Mouse (Mus musculus): ENCODE data around the gene Krtap5-4. TPM values are rescaled to one million over a fixed set of nuclear protein-coding genes. Genes with fewer than 3 reads are reported as not detected.
"Not testable (repeated sequence)": the region's sequence is repeated elsewhere in the genome, so short reads cannot be mapped to it uniquely, and the experiment has no call there.

Krtap5-4 gene
- total RNA-seq, 2 experiments from 2014 or later, result not detected

DNA sequence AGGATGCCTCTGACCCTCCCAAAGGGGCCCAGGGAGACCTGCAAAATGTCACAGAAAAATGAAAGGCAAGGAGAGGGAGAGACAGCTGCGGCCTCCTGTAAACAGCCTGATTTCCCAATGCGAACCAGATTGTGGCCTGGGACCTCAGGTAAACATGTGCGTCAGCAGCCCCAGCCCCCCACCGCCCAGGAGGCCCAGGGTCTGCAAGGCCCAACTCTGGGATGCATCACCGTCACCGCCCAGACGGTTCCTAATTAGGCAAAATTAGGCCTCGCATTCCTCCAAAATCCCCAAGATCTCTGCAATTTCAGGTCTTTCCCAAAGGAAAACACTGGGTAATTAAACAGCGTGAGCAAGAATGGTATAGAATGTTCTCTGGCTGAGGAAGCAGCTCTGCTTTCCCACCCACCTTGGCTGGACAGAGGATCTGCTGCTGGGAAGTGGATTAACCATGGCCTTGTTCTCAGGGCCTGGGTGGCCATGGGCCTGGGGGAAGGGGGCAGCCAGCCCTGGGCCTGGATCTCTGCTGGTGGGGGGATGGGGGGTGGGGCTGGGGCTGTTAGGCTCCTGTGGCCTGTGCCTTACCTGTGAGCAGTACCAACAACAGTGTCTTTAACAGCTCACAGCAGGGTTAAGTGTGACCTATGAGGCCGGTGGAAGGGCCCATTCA lies 18.4 kb downstream of the Krtap5-4 start:
- DNase-seq (ENCODE audit: low spot score in 2 of 2), result not testable (repeated sequence)

DNA sequence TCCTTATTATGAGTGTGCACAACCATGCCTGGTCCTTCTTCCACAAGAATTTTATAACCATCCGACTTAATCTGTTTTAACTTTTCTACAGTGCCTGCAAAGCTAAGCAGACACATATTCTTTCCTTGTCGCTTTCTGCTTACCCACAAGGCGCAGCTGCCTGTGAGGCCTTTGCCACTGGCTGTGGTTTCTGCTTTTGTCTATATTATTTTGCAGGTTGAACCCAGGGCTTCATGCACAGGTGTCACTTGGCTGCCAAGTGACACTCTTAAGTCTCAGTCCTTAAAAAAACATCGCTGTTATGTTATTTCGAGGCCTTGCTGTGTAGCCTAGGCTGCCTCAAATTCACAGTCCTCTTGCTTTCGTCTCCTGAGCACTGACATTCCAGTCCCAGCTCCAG lies 19.3 kb downstream of the Krtap5-4 start:
- DNase-seq (ENCODE audit: low spot score in 2 of 2), result no peak

DNA sequence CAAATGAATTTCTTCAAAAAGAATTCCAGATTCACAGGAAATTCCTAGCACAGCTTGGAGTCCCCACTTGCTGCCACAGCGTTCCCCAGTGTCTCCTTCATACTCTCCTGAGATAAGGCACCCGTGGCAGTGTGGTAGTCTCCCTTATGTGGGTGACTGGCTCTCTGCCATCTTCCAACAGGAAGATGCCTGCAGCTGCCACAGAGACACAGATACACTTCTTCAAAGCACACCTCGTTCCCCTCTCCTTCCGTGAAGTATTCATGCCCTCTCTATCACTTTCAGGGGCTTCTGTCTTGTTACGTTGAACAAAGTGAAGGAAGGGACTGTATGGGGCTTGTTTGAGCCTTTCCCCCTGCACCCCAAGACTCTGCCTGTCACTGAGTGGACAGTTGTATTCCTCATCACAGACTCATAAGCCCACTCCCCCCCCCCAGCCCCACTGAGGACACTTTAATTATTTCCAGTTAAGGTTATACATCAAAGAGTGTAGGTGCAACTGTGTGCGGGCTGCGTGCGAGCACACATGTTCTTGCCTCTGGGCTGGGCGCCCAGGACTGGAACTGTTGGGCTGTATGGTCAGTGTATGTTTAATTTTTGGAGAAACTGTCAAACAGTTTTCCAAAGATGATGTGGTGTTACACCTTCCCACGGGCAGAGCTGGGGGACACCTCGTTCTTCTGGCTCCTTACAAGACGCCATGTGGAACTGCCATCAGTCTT lies 20.2 kb downstream of the Krtap5-4 start:
- DNase-seq (ENCODE audit: low spot score in 2 of 2), result no peak

DNA sequence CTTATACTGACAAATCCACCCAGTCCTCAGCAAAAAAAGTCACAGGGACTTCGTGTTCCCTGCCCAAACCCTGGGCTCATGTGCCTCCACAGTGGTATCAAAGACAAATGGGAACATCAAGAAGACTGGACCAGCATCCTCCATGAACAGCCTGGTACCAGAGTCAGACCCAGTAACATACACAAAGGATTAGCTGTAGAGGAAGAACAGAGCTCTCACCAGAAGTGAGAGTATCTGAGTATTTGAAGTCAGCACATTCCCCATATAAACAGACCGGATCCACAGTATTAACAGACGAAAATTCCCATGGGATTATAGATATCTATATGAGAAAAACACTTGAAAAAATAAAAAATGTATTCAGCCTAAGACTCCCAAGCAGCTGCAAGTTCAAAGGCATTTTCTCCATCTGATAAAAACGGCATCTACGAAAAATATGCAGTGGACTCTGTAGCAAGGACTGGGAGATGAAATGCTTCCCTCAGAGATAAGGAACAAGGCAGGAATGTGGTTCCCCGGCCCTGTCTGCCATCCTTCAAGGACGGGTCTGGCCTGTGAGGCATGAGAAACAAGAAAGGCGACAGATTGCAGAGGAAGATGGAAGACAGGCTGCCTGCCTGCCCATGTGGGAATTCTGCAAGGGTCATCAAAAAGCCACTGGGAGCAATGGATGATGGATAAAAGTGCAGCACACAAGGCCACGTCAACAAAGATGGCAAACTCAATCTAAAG lies 23.5 kb downstream of the Krtap5-4 start:
- no peak for DNase-seq (ENCODE audit: low spot score in 2 of 2)

DNA sequence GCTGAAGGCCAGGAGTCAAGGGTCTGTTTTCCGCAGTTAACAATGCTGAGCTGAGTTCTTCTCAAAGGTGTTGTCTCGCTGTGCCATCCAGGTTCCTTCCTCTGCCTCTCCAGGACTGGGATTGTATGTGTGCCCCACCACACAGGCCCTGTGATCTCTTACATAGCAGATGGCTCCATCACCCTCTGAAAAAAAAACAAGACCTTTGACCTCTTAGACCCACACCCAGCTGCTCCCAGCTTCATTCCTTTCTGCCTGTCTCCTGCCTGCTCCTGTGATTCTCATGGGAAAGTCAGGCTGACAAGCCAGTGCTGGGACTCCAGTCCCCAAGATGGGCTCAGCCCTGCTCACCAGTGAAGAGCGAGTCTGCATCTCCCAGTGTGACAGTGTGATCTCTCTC lies 25.2 kb downstream of the Krtap5-4 start:
- no peak for DNase-seq (ENCODE audit: low spot score in 2 of 2)

DNA sequence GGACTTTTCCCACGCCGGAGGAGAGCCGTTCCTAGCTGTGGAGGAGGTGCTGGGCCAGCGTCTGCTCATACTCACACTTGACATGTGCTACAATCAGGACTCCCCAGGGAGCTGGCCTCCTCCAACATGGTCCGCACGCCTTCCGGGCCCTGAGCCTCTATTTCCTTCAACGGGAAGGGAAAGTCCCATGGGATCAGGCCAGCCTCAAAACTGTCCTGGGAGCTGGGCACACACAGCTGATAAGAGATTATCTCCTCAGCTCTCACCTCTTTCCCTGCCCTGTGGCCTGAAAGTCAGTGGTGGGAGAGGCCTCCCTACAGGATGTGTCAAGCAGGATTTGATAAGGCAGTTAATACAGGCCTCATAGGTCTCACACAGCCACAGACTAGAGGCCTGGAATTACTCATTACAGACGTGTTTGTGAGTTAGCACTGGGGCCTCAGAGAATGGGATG lies 26.9 kb downstream of the Krtap5-4 start:
- no peak for DNase-seq (ENCODE audit: low spot score in 2 of 2)

DNA sequence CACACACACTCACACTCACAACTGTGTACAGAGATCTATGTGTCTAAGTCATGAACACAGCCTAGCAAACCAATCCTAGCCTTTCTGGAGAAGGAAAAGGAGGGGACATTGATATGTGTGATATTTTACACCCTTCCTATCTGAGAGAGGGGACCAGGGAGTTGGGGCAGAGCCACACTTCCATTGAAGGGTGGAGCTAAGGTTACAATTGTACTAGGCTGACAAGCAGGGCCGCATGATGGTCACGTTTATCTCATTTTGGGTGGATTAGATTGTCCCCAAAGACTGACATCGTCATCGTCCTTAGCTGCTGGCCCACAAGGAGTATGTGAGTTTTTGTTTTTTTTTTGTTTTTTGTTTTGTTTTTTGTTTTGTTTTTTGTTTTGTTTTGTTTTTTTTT lies 27.9 kb downstream of the Krtap5-4 start:
- no peak for DNase-seq (ENCODE audit: low spot score in 2 of 2)

DNA sequence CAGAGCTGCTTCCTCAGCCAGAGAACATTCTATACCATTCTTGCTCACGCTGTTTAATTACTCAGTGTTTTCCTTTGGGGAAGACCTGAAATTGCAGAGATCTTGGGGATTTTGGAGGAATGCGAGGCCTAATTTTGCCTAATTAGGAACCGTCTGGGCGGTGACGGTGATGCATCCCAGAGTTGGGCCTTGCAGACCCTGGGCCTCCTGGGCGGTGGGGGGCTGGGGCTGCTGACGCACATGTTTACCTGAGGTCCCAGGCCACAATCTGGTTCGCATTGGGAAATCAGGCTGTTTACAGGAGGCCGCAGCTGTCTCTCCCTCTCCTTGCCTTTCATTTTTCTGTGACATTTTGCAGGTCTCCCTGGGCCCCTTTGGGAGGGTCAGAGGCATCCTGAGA lies 29.4 kb downstream of the Krtap5-4 start:
- DNase-seq (ENCODE audit: low spot score in 2 of 2), result not testable (repeated sequence)

DNA sequence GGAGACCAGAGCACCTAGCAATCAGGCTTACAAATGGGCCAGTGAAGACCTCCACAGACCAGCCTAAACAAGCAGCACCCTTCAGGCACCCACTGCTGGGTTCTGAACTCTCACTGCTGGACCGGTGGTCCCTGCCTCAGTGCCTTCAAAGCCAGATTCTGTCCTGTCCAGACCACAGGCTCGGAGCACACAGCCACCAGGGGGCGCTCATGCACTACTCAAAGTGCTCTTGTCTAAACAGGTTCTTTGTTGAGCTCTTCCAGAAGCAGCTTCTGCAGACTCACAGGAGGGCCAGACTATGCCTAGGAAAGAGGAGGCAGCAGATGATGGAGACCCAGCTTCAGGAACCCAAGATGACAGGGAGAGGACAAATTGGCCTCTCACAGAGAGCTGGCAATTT lies 30.9 kb downstream of the Krtap5-4 start:
- DNase-seq (ENCODE audit: low spot score in 2 of 2), result peak; percentile 88 to 94

DNA sequence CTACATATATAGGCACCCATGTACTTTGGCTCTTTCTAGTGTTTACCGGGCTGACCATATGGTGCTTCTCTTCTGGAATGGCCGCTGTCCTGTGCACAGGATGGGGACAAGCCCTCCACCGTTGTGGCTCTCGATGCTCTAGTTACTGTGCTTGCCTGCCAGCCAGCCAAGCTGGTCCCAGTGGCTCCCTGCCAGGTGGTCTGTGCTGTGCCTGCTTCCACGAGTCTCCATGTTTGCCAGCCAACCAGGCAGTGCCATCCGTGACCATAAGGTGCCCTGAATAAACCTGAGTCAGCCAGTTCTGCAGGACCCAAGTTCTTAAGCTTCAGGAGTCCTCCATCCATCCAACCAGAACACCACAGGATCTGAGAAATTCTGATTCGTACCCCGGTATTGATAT lies 31.8 kb downstream of the Krtap5-4 start:
- no peak for DNase-seq (ENCODE audit: low spot score in 2 of 2)

DNA sequence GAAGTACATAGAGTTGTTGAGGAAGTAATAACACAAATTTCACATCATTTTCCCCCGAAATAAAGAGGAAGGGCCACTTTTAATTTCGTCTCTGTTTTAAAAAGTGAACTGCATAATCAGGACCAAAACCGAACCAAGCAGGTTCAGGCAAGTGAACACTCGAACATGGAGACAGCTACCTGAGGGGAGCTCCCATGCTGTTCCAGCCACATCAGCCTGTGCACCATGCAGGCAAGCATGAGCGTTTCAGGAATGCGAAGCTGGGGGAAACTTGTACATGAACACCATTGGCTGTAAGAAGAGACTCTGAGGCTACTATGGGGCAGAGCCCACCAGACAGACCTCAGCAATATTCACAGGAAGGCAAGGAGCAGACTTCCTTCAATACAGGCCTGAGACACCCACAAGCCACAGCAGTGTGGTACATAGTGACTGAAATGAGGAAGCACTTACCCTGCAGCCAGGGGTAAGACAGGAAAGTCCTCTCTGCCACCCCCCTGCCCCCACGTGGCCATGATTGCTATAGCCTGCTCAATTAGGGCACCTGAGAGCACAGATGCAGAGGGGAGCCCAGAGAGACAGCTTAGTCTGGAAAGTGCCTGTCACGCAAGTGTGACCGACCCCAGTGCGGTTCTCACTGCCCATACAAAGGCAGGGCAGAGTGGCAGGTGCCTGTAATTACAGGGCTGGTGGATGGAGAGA lies 37.1 kb downstream of the Krtap5-4 start:
- no peak for DNase-seq (ENCODE audit: low spot score in 2 of 2)

DNA sequence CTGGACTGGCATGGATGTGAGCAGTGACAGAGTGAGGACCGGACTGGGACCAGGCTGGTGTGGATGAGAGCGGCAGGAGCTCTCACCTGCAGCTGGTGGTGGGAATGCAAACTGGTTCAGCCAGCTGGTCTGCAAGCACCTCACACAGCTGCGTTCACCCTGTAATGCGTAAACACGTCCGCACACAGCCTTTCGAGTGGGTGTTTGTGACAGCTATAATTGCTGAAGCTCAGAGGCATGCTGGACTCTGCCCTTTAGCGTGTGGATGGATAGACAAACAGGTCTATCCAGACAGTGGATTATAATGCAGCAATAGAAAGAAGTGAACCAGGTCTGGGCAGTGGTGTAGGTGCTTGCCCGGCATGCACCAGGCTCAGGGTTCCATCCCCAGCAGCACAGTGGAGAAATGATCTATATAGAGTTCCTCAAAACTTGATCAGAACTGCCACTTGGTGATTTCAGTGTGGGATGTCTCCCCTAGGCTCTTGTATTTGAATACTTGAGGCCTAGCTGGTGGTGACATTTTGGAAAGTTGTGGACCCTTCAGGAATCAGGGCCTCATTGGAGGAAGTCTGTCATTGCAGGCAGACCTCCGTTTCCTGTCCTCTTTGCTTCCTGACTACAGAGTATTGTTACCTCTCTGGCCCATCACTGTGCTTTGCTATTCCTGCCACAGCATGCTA lies 38.4 kb downstream of the Krtap5-4 start:
- no peak for DNase-seq (ENCODE audit: low spot score in 2 of 2)

DNA sequence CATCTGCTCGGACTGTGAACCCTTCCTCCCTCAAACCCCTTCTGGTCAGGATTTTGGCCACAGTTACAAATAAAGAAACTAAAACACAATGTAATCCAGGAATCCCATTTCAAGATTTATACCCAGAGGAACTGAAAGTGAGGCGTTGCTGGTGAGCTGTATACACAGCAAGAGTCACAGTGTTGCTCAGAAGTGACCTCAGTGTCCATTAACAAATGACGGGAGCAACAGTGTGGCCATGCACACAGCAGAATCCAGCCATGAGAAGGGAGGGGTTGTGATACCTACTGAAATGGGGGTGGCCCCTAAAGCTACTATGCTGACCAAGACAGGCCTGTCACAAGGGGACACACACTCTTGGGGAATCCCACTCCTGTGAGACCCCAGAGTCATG lies 38.9 kb downstream of the Krtap5-4 start:
- no peak for DNase-seq (ENCODE audit: low spot score in 2 of 2)

DNA sequence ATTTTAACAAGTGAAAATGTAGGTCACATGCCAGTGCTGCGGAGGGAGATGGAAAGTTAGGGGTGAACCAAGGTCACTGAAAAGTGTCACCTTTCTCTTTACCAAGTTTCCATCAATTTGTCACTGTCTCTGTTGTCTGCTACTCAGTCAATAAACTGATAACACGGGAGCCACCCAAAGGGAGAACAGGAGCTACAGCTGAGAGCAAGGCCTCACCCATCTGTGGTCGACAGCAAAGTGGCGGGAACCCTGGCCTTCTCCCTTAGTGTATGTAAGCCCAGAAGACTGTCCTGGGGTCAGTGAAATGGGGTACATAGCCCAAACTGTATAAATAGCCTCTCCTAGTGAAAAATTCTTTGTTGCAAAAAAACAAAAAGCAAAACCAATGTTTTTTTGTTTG lies 44.2 kb downstream of the Krtap5-4 start:
- DNase-seq (ENCODE audit: low spot score in 2 of 2), result no peak

DNA sequence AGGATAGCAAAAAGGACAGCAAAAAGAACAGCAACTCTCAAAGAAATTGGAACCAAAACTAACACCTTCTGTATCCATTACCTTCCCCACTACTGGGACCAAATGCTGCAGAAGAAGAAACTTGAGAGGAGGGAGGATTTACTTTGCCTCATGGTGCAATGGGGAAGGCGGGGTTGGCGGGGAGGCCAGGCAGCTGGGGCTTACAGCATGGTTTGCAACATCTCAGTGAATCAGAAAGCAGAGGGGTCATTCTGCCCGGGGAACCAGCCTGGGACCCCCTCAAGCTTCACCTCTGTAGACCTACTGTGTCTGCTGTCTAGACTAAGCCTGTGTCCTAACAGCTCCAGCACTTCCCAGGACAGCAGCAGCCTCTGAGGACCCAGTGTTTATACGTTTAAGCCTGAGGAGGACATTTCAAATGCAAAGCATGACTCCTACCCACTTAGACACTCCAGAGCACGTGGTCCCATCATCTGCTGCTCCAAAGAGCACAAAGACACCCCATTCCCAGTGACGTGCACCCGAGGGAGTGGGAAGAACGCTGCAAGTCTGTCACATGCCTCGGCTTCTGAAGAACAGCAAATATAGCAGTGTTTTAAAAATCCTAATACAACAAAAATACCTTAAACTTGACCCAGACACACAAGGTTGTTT lies 46.1 kb downstream of the Krtap5-4 start:
- peak; percentile 45 to 78 for DNase-seq (ENCODE audit: low spot score in 2 of 2)

DNA sequence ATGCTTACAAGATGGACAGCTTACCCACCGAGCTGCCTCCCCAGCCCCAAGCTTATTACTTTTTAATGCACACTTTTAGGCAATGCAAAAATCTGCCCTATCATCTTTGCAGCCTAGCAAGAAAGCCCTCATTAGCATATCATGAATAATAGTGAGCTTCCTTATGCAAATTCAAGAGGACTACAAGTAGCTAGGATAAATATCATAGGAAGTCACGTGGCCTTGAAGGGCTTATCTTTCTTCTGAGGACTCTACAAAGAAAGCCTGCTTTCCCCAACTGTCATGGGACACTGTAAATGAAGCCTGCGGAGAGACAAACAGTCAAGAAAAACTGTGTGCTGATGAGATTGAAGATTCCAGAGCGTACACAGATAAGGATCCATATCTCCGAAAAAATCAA lies 48.2 kb downstream of the Krtap5-4 start:
- no peak for DNase-seq (ENCODE audit: low spot score in 2 of 2)

DNA sequence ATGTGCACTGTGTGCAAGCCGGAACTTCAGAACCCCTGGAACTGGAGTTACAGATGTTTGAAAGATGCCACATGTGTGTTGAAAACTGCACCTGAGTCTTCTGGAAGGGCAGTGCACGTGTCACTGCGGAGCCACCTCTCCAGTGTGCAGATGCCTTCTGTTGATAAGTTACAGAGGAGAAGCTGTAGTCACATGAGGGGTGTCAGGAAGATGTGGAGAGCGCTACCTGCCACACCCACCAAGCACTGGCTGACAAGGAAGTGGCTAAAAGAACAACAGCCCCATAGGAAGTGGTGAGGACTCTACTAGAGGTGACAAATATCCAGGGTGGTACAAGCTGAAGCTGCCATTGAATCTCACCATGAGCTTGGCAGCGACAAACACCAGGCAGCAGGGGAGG lies 50.5 kb downstream of the Krtap5-4 start:
- DNase-seq (ENCODE audit: low spot score in 2 of 2), result no peak

Data from left cerebral cortex, adult 18-20 months (tissue).